Mouse (Mus musculus): Measurements from ENCODE around the gene Kcnb1.

The Kcnb1 gene

GRCm38 (mm10) chr2:167128699-167129607, 61.0 kb downstream of the Kcnb1 start:
- DNase-seq (ENCODE audit: low spot score), result peak; percentile 44

GRCm38 (mm10) chr2:167127404-167127803, 62.6 kb downstream of the Kcnb1 start:
- no peak for DNase-seq (ENCODE audit: low spot score)

DNA sequence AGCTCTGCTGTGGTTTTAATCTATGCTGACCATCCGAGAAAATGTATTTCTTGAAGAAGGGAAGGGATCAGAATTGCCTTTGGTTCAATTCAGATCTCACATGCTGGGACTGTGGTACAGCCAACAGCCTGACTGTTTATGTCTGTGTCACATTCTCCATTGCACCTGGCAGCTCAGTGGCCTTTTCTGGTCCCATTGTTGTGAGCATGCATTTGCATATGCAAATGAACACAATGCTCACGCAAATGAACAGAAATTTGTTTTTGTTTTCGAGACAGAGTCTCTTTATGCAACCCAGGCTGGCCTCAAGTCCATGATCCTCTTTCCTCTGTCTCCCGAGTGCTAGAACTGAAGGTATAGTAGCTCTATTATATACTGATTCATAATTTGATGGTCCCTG, 64.2 kb downstream of the Kcnb1 start:
- no peak for DNase-seq (ENCODE audit: low spot score)

DNA sequence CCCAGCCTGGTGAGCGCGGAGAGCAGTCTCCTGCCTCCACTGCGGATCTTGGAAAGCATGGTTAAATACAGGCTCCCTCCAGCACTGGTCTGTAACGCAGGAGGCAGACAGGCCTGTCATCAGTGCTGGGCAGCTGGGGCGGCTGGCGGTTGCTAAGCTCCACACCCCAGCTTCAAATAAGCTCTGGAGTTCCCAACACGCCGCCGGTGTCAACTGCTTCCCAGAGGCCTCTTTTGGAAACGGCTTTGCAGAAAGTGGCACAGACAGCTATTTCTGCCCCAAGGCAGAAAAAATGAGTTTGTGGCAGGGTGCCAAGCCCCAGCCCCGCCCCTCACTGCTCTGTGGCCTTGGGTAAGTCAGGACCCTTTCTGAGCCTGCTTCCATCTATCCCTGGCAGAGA, 66.0 kb downstream of the Kcnb1 start:
- DNase-seq (ENCODE audit: low spot score), result no peak

GRCm38 (mm10) chr2:167122737-167123136, 67.2 kb downstream of the Kcnb1 start:
- no peak for DNase-seq (ENCODE audit: low spot score)

DNA sequence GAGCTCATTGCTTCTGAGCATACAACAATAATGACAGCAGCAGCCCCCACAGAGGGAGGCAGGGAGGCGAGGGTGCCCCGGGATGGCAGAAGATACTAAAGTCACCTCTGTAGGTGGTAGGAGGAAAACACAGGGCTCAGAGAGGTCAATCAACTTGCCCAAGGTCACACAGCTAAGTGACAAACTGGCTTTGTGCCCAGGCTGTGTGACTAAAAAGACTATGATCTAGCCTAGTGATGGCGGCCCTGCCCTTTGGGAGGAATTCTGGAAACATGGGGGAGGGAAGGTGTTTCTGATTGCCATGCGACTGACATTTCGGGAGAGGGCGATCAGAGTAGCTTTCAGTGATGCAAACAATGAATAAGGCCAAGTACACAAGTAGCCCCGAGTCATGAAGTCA, 68.0 kb downstream of the Kcnb1 start:
- no peak for DNase-seq (ENCODE audit: low spot score)

GRCm38 (mm10) chr2:167121228-167121627, 68.7 kb downstream of the Kcnb1 start:
- no peak for DNase-seq (ENCODE audit: low spot score)

DNA sequence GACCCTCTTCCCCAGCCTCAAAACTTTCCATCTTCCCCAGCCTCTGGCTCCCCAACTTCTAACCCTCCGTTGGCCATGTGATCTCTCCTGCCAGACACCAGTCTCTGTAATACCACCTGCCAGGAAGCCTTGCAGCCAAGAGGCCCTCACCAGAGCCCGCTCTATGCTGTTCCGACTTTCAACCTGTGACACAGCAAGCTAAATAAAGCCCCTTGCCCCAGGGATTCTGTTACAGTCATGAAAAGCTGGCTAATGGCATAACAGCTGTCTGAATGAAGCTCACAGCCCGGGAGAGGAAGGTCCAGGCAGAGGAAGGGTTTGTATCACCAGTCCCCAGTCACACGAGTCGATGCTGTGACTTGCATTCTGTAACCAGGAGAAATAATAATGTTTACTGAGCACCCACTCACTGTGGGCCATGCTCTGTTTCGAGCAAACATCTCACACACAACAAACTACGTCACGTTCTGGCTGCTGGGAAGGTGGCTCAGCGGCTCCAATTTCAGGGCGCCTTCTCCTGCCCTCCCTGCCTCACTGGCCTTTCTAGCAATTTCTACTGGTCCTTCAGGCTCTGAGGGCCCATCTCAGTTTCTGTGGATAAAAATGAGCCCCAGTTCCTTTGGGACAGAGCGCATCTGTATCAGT, 69.6 kb downstream of the Kcnb1 start:
- no peak for DNase-seq (ENCODE audit: low spot score)

- no peak for DNase-seq (ENCODE audit: low spot score)
Observed at GRCm38 (mm10) chr2:167118046-167118445, 71.9 kb downstream of the Kcnb1 start.

- peak; percentile 68 for DNase-seq (ENCODE audit: low spot score)
Observed at GRCm38 (mm10) chr2:167112737-167113136, 77.2 kb downstream of the Kcnb1 start.

- no peak for DNase-seq (ENCODE audit: low spot score)
Observed at GRCm38 (mm10) chr2:167112259-167112658, 77.7 kb downstream of the Kcnb1 start.

DNA sequence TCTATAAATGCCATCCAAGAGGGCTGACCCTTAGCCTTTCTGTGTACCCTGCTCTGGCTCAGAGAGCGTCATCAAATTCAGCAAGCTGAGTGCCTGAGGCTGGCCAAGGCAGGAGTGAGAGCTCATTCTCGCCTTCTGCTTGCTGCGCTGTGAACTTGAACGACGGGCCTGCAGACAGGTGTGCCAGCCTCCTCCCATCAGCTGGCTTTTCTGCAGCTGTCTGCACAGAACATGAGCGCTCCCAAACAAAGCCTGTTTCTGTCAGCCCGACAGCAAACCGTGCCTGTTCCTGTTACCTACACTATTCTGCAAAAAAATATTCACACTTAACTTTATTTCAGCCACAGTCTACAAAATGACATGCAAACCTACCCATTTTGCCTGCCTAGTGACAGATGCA, 80.4 kb downstream of the Kcnb1 start:
- DNase-seq (ENCODE audit: low spot score), result no peak

DNA sequence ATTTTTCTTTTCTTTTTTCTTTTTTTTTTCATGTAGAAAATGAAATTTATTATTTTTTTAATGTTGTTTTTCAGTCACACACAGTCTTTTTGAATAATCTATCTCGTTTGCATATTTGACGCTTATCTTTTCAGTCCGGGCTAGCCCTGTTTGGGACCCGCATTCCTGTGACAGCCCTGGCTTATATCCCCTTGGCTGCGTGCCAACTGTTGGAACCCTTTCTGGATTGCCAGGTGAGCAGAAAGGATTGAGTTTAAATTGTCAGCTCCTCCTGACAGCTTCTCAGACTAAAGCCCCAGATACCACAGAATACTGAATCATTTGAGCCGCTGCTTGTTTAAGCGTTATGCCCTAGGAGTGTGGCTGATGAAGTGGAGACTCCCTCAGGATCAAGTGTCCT, 86.4 kb downstream of the Kcnb1 start:
- no peak for DNase-seq (ENCODE audit: low spot score)

DNA sequence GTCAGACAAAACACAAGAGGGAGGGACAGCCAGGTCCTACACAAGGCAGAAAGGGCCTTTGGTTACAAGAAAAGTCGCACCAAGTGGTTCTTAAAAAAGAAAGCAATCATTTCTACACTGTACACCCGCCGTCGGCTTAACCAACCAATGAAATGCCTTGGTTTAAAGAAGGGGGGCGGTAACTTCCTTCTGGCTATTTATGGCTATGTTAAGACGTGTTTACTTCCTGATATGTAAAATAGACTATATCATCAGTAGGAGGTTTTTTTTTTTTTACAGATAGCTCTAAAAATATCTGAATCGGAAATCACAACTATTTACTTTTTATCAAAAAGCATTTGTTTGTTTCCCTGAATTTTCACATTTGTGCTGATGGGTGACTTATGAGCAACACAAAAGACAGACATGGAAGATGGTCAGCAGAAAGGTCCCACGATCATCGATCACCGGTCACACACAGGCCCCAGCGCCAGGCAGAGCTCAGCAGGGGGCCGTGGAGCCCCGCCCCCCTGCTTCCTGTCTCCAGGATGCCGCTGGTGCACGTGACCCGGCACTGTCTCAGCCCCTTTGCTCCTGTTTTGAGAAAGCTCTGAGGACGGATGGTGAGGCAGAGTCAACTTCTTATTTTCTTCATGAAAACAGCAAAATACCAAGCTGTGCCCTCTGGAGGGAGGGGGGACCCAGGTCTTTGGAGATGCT, 88.1 kb downstream of the Kcnb1 start:
- DNase-seq (ENCODE audit: low spot score), result peak; percentile 84

- DNase-seq (ENCODE audit: low spot score), result no peak
Observed at GRCm38 (mm10) chr2:167094688-167095087, 95.3 kb downstream of the Kcnb1 start.

DNA sequence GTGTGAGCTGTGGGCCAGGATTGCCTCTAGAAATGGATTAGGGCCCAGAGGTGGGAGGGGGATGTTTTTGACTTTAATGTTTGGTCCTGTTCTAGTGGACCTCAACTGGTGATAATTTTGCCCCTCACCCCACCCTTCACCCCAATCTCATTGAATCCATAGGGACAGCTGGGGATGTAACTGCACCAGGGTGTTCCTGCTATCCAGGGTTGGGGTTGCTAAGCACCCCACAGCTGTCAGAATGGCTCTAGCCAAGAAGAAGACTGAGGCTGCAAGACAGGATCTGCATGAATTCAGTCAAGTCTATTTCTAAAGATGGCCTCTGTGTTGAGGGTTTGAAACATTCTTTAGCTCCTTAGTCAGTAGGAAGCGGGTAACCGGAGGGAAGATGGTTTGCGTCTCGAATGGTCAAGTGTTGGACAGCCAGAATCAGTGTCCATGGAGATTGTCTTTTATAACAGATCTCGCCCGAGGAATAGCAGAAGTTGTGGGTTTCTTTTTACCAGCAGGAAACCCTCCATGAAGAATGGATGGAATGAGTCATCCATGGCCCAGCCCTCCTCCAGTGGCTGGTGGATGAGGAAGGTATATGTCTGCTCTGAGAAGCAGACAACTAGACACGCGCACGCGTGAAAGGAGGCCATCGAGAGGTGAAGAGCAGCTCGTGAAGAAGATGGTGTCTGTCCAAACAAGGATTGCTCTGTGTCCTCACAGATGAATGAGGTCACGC, 96.6 kb downstream of the Kcnb1 start:
- no peak for DNase-seq (ENCODE audit: low spot score)

DNA sequence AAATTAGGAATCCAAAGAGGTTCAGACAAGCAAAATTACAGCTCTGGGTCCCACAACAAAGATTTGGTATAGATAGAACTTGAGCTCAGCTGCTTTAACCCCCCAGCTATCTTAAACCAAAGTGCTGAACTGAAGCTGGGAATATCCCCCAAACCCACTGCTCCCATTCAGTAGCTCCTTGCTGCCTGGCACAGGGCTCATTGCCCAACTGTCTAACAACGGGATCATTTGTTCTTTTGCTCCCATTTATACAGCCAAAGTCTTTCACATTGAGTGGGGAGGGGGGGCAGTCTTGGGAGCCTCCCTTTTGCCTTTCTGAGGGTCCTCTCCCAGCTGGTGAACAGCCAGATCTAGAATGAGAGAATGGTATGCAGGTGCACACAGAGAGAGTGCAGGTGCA, 99.7 kb downstream of the Kcnb1 start:
- no peak for DNase-seq (ENCODE audit: low spot score)

- DNase-seq (ENCODE audit: low spot score), result no peak
Observed at GRCm38 (mm10) chr2:167086836-167087235, 103.1 kb downstream of the Kcnb1 start.

DNA sequence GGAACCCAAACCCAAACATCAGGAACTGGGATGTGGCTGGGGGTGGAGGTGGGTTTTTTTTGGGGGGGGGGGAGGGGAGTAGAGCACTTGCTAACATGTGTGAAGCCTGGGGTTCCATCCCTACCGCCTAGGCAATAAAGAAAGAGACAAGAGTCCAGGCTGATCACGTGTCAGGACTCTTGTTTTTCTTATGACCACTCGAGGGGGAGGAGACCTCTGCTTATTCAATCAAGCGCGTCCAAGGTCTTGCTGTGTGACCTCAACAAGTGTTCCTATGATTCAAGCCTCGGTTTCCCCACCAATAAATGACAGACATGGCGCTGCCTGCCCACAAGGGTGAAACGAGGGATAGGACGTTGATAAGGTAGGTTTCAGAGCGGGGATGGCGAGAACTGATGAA, 103.9 kb downstream of the Kcnb1 start:
- no peak for DNase-seq (ENCODE audit: low spot score)

DNA sequence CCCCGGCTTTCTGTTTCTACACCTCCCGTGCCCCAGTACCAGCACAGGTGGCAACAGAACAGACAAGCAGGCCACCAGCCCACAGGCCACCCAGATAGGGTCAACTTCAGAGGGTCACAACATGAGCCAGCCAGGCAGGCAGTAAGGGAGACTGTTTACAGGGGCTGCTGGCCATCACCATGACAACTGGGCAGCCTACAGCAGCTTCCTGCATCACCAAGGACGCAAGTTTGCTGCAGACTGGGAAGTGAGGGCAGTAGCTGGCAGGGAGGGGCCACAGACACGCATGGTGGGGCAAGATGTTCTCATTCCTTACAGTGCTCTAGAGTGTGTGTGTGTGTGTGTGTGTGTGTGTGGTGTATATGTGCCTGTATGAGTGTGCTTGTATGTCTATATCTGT, 108.3 kb downstream of the Kcnb1 start:
- peak; percentile 50 for DNase-seq (ENCODE audit: low spot score)

GRCm38 (mm10) chr2:167081135-167081534, 108.8 kb downstream of the Kcnb1 start:
- no peak for DNase-seq (ENCODE audit: low spot score)

GRCm38 (mm10) chr2:167080387-167080786, 109.6 kb downstream of the Kcnb1 start:
- no peak for DNase-seq (ENCODE audit: low spot score)
